Mouse (Mus musculus): ENCODE measurements at regions not wholly inside any gene's neighbourhood (a gene's known extent, or its start where the extent isn't known, plus 50 kb on each side); places are given as distances from the start of the nearest gene placed in this dataset.

DNA sequence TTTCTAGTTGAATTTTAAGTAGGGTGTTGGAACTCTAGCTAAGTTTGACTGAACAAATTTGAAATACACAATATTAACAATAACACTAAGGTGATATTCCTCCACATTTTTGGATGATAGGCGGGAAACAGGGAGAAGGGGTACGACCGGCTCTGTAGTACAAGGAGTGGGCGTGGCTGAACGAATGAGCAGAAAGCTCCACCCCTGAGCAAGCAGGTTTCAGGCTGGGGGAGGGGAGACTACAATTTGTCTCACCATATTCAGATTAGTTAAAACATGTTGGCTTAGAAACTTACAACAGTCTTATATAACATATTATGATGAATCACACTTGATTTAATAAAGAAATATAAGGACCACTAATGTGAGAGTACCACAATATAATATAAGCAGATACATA, 306.4 kb downstream of the Amy2a5 start:
- TF ChIP-seq CTCF (IDR thresholded peaks at IDR 0.05) (no peak), POLR2A (IDR thresholded peaks at IDR 0.05; ENCODE audit: insufficient read depth, low read depth, low read length) (no peak)
